Mouse (Mus musculus) embryonic facial prominence, embryonic 10.5 days (tissue): ENCODE results near the gene Ralgapa2. TPM values are rescaled to one million over a fixed set of nuclear protein-coding genes. Genes with fewer than 3 reads are reported as not detected.

ENCODE experiments used
- DNase-seq: peaks from one replicate; pipeline ENCODE4 v3.0.0-alpha.2; 2017; ENCODE audit warnings: low spot score
- H3K27ac ChIP-seq: fragments of 300-500 bp; sonication (generic); replicated peaks from 2 replicates; pipeline ENCODE4 v1.5.1; 2016; ENCODE audit warnings: mild to moderate bottlenecking
- H3K27me3 ChIP-seq: fragments of 300-500 bp; sonication (generic); replicated peaks from 2 replicates; pipeline ENCODE4 v1.6.1; 2016; ENCODE audit warnings: low read depth, mild to moderate bottlenecking; ENCODE audit not compliant: poor library complexity, severe bottlenecking
- H3K36me3 ChIP-seq: fragments of 300-500 bp; sonication (generic); replicated peaks from 2 replicates; pipeline ENCODE4 v1.6.1; 2016; ENCODE audit warnings: mild to moderate bottlenecking, moderate library complexity
- H3K4me1 ChIP-seq: fragments of 300-500 bp; sonication (generic); 2 replicates; pipeline ENCODE4 v1.6.1; 2016
- H3K4me3 ChIP-seq: fragments of 300-500 bp; sonication (generic); 2 replicates; pipeline ENCODE4 v1.5.1; 2016; ENCODE audit warnings: mild to moderate bottlenecking, moderate library complexity
- H3K9me3 ChIP-seq: fragments of 300-500 bp; sonication (generic); 2 replicates; pipeline ENCODE4 v1.6.1; 2016; ENCODE audit warnings: mild to moderate bottlenecking
- WGBS: fragments of 180-500 bp; shearing (Covaris S2); methylation state at CpG from one replicate; pipeline ENCODE4 v1.1.7; 2016; 5-methylcytosine and 5-hydroxymethylcytosine counted together
- polyA plus RNA-seq: library from polyadenylated mRNA; unstranded; fragments of >200 nt; fragmentation: Nextera tagmentation; extraction: Ambion mirVana; gene quantifications from 2 replicates; pipeline ENCODE4 v1.2.1, GENCODE M21; 2016

Ralgapa2 gene
- polyA plus RNA-seq, 1 experiment from 2014 or later = 8.9 TPM

- 67% methylated on average over 3 of the region's 3 CpGs for WGBS
- H3K27me3 ChIP-seq = peaks cover 66% of the 10 kb centered on the region
Observed at GRCm38 (mm10) chr2:146227646-146228045, 284.5 kb downstream of the Ralgapa2 start.

GRCm38 (mm10) chr2:146226484-146226883, 285.7 kb downstream of the Ralgapa2 start:
- H3K9me3 ChIP-seq = no peaks in the 10 kb centered on the region
- DNase-seq = peak; percentile 74
- WGBS = 4% methylated on average over 9 of the region's 9 CpGs
- no peak overlapping the region for H3K4me3 ChIP-seq
- H3K27ac ChIP-seq = no peak overlapping the region
- H3K36me3 ChIP-seq = no peaks in the 10 kb centered on the region
- peaks cover 77% of the 10 kb centered on the region for H3K27me3 ChIP-seq
- peaks cover 24% of the 10 kb centered on the region for H3K4me1 ChIP-seq

More at GRCm38 (mm10) chr2:146227646-146228045, 284.5 kb downstream of the Ralgapa2 start:
- H3K36me3 ChIP-seq = no peaks in the 10 kb centered on the region
- peaks cover 13% of the 10 kb centered on the region for H3K4me1 ChIP-seq
- no peak overlapping the region for H3K27ac ChIP-seq
- no peak overlapping the region for H3K4me3 ChIP-seq
- no peak for DNase-seq
- no peaks in the 10 kb centered on the region for H3K9me3 ChIP-seq

- no peak for DNase-seq
- peaks cover 84% of the 10 kb centered on the region for H3K27me3 ChIP-seq
Observed at GRCm38 (mm10) chr2:146225818-146226217, 286.3 kb downstream of the Ralgapa2 start.

GRCm38 (mm10) chr2:146224141-146224540, 288.0 kb downstream of the Ralgapa2 start:
- peaks cover 37% of the 10 kb centered on the region for H3K4me1 ChIP-seq

More at GRCm38 (mm10) chr2:146225818-146226217, 286.3 kb downstream of the Ralgapa2 start:
- Histone ChIP-seq H3K9me3 (no peaks in the 10 kb centered on the region), H3K36me3 (no peaks in the 10 kb centered on the region), H3K4me3 (no peak overlapping the region), H3K4me1 (peaks cover 30% of the 10 kb centered on the region), H3K27ac (no peak overlapping the region)
- 12% methylated on average over 6 of the region's 6 CpGs for WGBS

GRCm38 (mm10) chr2:146223176-146223905, 288.8 kb downstream of the Ralgapa2 start:
- H3K27me3 ChIP-seq = peaks cover 99% of the 10 kb centered on the region
- peak; percentile 65 for DNase-seq
- under 1% methylated on average over 75 of the region's 75 CpGs for WGBS

More at GRCm38 (mm10) chr2:146224141-146224540, 288.0 kb downstream of the Ralgapa2 start:
- 10% methylated on average over 7 of the region's 7 CpGs for WGBS
- Histone ChIP-seq H3K27me3 (peaks cover 99% of the 10 kb centered on the region), H3K27ac (no peak overlapping the region), H3K9me3 (no peaks in the 10 kb centered on the region), H3K36me3 (no peaks in the 10 kb centered on the region), H3K4me3 (peak overlapping the region; percentile 65)
- DNase-seq = no peak

GRCm38 (mm10) chr2:146222279-146223175, 289.6 kb downstream of the Ralgapa2 start:
- H3K36me3 ChIP-seq = no peaks in the 10 kb centered on the region
- no peaks in the 10 kb centered on the region for H3K9me3 ChIP-seq
- H3K4me3 ChIP-seq = peak overlapping the region; percentile 65
- H3K27ac ChIP-seq = peak overlapping the region; percentile 80
- under 1% methylated on average over 133 of the region's 133 CpGs for WGBS
- peaks cover 53% of the 10 kb centered on the region for H3K4me1 ChIP-seq
- DNase-seq = peak; percentile 72
- peaks cover 99% of the 10 kb centered on the region for H3K27me3 ChIP-seq

More at GRCm38 (mm10) chr2:146223176-146223905, 288.8 kb downstream of the Ralgapa2 start:
- no peaks in the 10 kb centered on the region for H3K36me3 ChIP-seq
- peaks cover 45% of the 10 kb centered on the region for H3K4me1 ChIP-seq
- no peaks in the 10 kb centered on the region for H3K9me3 ChIP-seq
- H3K27ac ChIP-seq = peak overlapping the region; percentile 80
- peak overlapping the region; percentile 65 for H3K4me3 ChIP-seq

- peaks cover 59% of the 10 kb centered on the region for H3K4me1 ChIP-seq
- H3K27me3 ChIP-seq = peaks cover 99% of the 10 kb centered on the region
- peak overlapping the region; percentile 80 for H3K27ac ChIP-seq
- no peaks in the 10 kb centered on the region for H3K36me3 ChIP-seq
- peak; percentile 79 for DNase-seq
- no peaks in the 10 kb centered on the region for H3K9me3 ChIP-seq
- peak overlapping the region; percentile 65 for H3K4me3 ChIP-seq
- WGBS = under 1% methylated on average over 44 of the region's 44 CpGs
Observed at GRCm38 (mm10) chr2:146221929-146222278, 290.2 kb downstream of the Ralgapa2 start.

GRCm38 (mm10) chr2:146221076-146221928, 290.8 kb downstream of the Ralgapa2 start, which contains the start of gene Insm1:
Gene Insm1, plus strand, starts transcription at chr2:146221921.
- H3K27ac ChIP-seq = peak within 1 kb of the TSS; percentile 80
- peaks cover 99% of the 10 kb centered on the region for H3K27me3 ChIP-seq
- WGBS = under 1% methylated on average over 83 of the region's 86 CpGs
- peak; percentile 84 for DNase-seq
- H3K36me3 ChIP-seq = no peaks in the 10 kb centered on the region
- peak within 1 kb of the TSS; percentile 65 for H3K4me3 ChIP-seq
- no peaks in the 10 kb centered on the region for H3K9me3 ChIP-seq
- H3K4me1 ChIP-seq = peaks cover 62% of the 10 kb centered on the region

- H3K4me3 ChIP-seq = peak overlapping the region; percentile 65
- no peaks in the 10 kb centered on the region for H3K9me3 ChIP-seq
- peak; percentile 67 for DNase-seq
- peaks cover 66% of the 10 kb centered on the region for H3K4me1 ChIP-seq
- under 1% methylated on average over 24 of the region's 24 CpGs for WGBS
- H3K27ac ChIP-seq = peak overlapping the region; percentile 78
- peaks cover 99% of the 10 kb centered on the region for H3K27me3 ChIP-seq
- no peaks in the 10 kb centered on the region for H3K36me3 ChIP-seq
Observed at GRCm38 (mm10) chr2:146220591-146221075, 291.5 kb downstream of the Ralgapa2 start.

- Histone ChIP-seq H3K4me3 (no peak overlapping the region), H3K27ac (no peak overlapping the region), H3K27me3 (peaks cover 99% of the 10 kb centered on the region), H3K9me3 (no peaks in the 10 kb centered on the region), H3K4me1 (peaks cover 67% of the 10 kb centered on the region), H3K36me3 (no peaks in the 10 kb centered on the region)
- 10% methylated on average over 11 of the region's 11 CpGs for WGBS
- DNase-seq = no peak
Observed at GRCm38 (mm10) chr2:146219791-146220190, 292.4 kb downstream of the Ralgapa2 start.

GRCm38 (mm10) chr2:146218881-146219535, 293.1 kb downstream of the Ralgapa2 start:
- Histone ChIP-seq H3K4me3 (peak overlapping the region; percentile 52), H3K27ac (peak overlapping the region; percentile 72; the same call in 1 of the 2 replicates), H3K36me3 (no peaks in the 10 kb centered on the region), H3K9me3 (no peaks in the 10 kb centered on the region), H3K4me1 (peaks cover 71% of the 10 kb centered on the region), H3K27me3 (peaks cover 92% of the 10 kb centered on the region)
- DNase-seq = peak; percentile 60
- under 1% methylated on average over 19 of the region's 19 CpGs for WGBS
